Mouse (Mus musculus) gastrocnemius, postnatal 36 days (tissue): ENCODE results near the gene Elf2. TPM values are rescaled to one million over a fixed set of nuclear protein-coding genes. Genes with fewer than 3 reads are reported as not detected.

Source experiments
- DNase-seq, 2 experiments: peaks; one replicate each; pipeline ENCODE4 v3.0.0; 2022
- intact Hi-C: fragments of 180-260 bp; cut with DNase I; formaldehyde crosslinking; loops from one replicate; pipeline ENCODE4 v1.15.1; 2025
- total RNA-seq, 2 experiments: library from RNA; stranded (reverse); gene quantifications; 2 replicates each; pipeline ENCODE4 v1.2.3; 2021

Gene Elf2
- total RNA-seq, 2 experiments from 2014 or later = 48.9 to 49.7 TPM

DNA sequence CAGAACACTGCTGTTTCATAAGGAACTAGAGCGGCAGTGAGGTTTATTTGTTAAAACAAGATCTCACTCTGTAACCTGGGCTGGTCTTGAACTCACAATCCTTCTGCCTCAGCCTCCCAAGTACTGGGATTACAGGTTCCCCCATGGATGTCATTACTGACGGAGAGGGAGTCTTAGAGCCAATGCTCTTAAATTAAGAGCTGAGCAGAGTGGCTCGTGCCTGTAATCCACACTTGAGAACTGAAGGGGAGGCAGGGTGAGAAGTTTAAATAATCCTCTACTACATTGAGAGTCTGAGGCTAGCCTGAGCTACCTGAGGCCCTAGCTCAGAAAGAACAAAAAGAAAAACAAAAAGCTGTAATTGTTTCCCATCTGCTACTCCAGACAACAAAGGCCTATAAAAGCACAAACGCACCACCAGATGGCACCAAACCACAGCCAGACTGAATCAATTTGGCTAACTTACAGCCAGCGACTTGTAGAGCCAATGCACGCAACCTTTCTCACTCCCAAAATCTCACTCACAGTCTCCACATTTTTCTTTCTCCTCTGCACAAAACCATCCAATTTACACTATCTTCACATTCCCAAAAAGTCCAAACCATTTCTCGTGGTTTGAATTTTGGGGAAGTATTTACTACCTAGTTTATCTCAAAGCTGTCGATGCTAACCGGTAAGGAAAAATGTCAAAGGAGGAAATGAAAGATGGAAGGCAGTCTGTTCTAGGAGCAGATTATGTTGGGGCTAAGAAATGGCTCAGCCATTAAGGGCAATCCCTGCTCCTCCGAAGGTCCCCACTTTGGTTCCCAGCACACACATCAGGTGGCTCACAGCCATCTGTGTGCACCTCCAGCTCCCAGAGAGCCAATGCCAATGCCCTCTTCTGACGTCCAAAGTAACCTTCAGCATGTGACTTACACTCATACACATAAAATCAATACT is 51.3 kb downstream of the Elf2 start:
- intact Hi-C loops = loop anchor here (1.0 kb wide), 1 partner anchor 64 kb away; no protein-coding TSS in a partner anchor
- peak; percentile 68 to 71 for DNase-seq

DNA sequence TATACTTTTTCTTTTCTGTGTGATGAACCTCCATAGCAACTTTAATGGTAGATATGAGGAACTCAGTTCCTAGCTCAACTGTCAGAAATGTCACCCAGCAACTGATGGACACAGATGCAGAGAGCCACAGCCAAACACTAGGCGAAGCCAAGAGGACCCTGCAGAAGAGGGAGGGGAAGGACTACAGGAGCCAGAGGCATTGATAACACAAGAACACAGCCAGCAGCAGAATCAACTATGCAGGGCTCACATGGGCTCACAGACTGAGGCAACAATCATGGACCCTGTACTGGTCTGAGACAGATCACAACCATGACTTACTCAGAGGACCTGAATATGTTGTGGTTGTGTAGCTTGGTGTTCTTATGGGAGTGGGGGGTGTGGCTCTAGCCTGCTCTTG is 56.1 kb downstream of the Elf2 start:
- intact Hi-C loops = no loop called here
- no peak for DNase-seq

DNA sequence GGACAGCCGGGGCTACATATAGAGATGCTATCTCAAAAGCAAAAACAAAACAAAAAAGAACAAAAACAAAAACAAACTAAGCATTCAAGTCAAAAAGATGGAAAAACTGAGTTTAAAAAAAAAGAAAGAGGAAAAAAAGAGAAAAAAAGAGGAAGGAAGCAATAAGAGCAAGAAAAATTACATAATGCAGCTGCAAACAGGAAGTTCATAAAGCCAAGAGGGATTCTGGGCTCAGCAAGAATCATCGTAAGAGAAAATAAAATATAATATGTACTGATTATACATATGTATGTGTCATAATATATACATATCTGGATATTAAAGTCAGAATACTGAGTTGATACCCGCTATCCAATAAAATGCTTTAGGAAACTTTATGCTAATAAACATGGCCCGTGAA is 58.7 kb downstream of the Elf2 start:
- intact Hi-C loops = no loop called here

DNA sequence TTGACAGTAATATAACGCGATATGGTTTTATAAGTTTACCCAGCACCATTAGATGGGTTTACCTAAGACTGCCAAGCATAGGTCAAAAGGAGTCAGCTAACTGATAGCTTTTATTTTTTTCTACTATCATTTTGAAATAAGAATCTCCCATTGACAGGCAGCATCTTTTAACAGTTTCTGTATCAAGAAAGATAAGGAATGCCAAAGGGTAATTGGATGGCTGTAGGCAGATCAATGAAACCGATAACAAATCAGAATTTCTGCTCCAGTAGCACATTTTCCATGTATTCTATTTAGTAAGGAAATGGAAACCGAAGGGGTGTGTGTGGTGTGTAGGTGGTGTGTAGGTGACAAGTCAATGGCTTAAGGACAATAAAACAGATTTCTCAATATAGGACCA is 62.0 kb downstream of the Elf2 start:
- intact Hi-C loops = loop anchor here (5.0 kb wide), 1 partner anchor 41 kb away; no protein-coding TSS in a partner anchor
- DNase-seq = no peak

More for the DNA sequence above, 58.7 kb downstream of the Elf2 start:
- no peak for DNase-seq

DNA sequence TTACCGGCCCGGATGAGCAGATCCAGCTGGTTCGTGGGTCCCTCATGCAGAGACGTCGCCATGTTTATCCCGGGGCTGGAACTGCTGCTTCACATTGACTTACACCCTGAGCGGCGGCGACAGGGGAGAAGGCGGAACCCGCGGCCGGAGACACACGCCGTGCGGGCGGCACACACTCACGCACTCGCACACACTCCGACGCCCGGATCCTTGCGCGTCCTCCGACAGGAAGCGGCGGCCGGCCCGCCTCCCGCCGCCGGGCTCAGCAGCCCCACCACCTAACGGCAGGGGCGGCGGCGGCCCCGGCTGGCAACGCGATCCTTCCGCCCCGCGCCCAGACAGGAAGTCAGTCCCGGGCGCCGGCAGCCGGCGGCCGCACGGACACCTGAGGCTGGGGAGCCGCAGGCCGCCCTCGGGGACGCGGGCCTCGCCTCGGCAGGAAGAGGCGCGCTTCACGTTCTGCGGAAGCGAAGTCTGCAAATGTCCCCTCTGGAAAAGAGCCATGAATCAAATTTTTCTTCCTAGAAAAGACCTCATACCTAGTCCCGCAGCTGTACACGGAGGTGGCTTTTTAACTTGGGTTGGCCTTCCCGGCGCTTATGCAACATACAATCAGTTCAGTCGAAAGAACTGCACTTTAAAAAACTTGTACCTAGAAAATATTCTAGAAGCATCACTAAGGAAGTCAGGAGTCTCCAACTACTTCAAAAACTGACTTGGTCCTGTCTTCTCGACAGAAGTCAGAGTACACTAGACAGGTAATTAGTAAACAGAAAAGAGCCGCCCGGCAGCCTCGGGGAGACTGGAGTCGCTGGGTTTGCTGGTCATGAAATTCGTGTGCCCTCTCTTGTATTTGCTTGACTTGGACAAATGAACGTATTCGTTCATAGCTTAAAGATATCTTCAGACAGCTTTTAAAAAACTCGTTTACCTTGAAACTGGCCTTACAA is 63.0 kb downstream of the Elf2 start:
- intact Hi-C loops = loop anchor here (5.0 kb wide), 1 partner anchor 40 kb away; no protein-coding TSS in a partner anchor
- peak; percentile 76 to 79 for DNase-seq

DNA sequence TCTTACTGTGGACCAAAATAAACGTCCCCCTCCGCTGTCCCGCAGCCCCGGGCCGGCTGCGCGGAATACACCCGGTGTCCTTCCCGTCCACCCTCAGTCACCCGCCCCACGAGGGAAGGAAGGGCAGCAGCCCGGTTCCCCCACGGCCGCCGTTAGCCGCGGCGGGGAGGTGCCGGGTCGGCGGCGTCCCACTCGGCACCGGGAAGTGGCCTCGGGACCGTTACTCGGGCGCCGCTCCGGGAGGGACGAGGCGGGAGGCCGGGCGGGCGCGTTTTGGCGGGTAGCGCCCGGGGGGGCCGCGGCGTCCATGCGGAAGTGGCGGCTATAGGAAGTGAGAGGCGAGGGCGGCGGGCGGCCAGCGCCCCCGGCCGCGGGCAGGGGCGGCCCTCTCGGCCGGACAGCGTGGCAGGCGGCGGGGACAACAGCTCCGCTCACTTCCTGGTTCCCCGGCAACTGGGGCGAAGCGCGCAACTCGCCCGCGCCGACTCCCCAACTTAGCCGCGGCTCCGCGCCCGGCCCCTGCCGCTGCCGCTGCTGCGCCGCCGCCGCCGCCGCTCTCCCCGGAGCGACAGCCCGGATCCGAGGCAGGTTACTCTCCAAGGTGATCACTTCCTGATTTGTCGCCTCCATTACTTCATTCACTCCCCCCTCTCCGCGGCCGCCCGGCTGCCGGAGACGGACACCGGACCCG is 63.9 kb downstream of the Elf2 start:
- peak in 1 of 2 experiments; percentile 43 for DNase-seq
- intact Hi-C loops = loop anchor here (5.0 kb wide), 1 partner anchor 39 kb away; no protein-coding TSS in a partner anchor

DNA sequence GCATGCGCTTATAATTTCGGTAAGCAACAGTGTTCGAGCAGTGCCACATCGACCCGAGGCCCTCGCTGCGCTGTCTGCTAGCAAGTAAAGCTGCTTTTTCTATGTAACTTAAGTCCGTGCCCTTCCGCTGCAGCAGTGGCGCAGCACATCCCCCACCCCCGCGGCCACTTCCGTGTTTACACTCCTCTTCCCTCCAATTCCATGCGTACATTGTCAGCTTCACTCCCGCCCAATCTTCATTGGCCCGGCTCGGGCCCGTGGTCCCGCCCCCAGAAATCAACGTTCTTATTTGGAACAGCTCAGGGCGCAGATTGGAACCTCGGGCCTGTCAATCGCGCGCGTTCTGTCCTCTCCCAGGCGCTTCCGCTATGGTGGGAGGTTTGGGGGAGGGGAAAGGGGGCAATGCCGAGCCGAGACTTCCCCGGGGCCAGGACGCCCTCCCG is 64.5 kb downstream of the Elf2 start:
- intact Hi-C loops = loop anchor here (5.0 kb wide), 1 partner anchor 39 kb away; no protein-coding TSS in a partner anchor
- DNase-seq = peak; percentile 95 to 97

DNA sequence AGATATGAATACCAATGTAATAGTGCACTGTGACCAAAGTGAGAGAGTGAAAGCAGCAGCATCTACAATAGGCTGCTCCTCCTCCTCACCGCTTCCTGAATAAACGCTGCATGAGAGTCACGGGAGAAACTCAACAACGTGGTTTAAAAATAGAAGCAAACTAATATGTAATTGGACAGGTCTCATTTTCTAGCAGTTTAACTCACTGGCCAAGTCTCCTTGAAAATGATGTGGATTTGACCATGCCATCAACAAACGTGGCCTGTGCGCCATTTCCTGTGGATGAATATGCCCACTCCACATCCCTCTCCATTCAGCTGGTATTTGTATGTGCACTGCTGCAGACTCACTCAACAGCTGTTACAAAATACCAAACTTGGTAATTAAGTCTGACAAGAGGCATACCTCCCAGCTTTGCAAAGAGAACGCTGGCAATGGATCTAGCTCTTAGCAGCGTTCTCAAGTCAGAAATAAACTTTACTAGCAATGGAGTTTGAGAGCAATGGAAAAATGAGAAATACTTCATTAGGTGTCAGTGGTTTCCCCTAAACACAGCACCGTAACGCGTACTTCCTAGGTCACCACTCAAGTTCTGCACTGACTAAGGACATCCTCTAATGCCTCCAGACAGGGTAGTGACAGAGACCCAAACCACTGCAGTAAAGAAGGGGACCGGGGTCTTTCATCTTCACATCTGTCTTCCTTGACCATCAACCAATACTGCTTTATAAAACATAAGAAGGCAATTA is 70.2 kb downstream of the Elf2 start:
- DNase-seq = no peak
- intact Hi-C loops = no loop called here

DNA sequence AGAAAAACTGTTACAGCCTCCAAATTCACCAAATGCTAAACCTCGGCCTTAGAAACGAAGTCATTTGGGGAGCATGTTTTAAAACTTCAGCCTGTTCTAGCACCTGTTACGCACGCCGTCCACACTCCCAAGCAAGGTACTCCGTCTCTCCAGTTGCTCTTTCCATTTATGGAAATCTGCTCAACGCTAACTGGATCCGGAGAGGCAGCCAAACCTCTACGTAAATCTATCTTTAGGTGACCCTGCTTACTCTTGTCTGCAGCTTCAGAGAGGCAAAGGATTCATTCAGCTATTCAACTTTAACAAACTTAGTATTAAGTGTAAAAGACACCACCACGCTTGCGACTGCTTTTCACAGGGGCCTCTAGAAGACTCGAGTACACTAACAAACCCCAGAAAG is 72.0 kb downstream of the Elf2 start:
- no peak for DNase-seq
- intact Hi-C loops = no loop called here

DNA sequence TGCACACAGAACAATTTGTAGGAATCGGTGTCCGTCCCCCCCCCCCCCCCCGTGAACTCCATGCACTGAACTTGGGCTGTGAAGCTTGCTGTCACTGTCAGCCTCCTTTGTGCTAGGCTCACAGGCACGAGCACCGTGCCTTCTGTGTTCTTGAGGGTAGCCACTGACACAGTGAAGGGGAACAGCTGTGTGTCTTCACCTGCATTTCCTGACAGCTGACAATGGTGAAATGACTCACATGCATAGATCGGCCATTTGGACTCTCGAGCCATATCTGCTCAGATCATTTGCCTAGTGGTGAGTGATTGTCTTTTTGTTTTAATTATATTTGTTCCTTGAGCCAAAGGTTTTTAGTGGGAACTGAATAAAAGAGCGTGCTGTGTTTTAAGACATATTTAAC is 77.5 kb downstream of the Elf2 start:
- intact Hi-C loops = no loop called here
- no peak for DNase-seq

DNA sequence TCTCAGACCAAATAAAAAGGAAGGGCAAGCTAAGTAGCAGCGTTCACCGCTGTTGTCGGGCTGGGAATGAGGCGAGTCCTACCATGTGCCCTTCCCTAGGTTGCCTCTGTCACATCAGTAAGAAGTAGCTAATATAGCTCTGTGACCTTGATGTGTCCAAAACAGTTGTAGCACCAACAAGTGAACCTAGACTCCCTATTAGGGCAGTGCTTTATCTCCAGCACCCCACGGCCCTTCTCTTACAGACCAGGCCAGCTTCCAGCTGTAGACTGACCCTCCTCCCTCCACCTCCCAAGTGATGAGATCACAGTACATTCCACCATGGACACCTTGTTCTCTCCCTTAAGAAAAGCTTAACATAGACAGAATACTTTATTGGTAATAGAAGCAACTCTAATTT is 82.4 kb downstream of the Elf2 start:
- intact Hi-C loops = no loop called here
- DNase-seq = no peak

DNA sequence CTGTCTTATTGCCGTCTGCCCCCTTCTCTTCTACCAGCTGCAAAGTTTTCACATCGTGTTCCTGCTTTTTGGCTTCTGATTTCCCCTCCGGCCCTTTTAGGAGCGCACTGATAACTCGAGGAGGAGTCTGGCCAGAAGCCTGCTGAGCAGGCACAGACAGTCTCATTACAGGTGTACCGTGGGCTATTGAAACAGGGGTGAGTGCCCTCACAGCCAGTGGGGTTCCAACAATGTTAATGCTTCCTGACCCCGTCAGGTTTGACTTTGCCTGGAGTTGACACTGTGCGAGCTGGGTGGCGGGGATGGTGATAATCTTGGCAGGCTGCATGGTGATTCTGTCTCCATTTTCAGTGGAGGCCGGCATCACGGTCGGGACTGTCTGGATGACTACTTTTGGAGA is 84.0 kb downstream of the Elf2 start:
- intact Hi-C loops = no loop called here
- no peak for DNase-seq

DNA sequence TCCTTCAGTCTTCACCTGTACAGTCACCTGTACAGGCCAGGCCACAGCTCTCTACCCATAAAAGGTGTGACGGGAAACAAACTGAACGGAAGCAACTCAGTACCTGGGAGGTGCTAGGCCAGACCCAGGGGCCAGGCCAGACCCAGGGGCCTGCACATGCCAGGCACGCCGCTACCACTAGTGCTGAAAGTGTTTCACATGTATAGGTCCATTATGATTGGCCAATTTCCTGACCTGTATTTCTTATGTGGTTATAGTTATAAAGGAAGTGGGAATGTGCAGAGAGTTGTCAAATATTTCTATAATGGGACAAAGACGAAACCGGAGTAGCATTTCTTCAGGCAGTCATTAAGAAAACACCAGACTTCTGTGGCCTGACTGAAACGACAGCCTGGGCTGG is 85.7 kb downstream of the Elf2 start:
- DNase-seq = no peak
- intact Hi-C loops = no loop called here

DNA sequence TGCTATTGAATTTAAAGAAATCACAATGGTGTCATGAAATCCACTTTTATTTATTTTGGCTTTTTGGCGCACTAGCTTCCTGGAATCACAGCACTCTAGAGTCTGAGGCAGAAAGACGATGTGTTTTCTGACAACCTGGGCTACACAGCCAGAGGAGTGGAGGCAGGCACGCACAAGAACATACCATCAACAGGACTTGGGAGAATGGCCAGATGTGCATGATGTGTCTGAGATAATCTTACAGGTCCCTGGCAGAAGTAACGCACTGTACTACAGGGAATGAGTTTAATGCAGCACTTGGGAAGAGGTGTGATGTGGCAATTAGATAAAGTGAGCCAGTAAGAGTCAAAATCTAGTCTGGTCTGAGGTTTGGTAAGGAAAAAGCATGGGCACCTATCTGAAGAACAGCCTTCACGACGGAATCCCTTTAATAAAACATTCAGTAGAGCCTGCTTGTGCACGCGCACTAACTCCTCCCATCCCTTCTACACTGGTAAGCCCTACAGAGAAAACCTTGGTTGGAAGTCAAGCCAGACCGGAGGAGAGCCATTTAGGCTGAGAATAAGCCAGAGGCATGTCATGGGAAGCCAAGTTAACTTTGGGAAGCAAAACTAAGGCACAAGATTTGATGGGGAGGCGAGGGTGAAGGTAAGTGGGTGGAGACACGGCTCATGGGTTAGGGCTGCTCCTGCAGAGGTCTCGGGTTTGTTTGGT is 87.6 kb downstream of the Elf2 start:
- intact Hi-C loops = no loop called here

DNA sequence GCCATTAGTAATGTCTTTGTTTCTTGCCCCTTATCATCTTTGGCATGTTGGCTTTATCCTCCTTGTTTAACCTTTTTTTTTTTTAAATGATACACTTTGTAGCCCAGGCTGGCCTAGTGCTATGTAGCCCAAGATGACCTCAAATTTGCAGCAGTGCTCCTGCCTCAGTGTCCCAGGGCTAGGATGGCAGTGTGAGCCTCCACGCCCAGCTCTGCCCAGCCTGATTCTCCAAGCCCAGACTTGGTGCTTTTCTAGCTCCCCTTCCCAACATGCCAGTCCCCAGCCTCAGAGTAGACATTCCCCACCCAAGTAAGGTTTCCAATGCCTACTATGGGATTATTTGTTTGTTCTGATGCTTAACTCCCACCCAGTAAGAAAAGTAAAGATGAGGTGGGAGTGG is 88.2 kb downstream of the Elf2 start:
- intact Hi-C loops = no loop called here
- no peak for DNase-seq

More for the DNA sequence above, 87.6 kb downstream of the Elf2 start:
- no peak for DNase-seq

DNA sequence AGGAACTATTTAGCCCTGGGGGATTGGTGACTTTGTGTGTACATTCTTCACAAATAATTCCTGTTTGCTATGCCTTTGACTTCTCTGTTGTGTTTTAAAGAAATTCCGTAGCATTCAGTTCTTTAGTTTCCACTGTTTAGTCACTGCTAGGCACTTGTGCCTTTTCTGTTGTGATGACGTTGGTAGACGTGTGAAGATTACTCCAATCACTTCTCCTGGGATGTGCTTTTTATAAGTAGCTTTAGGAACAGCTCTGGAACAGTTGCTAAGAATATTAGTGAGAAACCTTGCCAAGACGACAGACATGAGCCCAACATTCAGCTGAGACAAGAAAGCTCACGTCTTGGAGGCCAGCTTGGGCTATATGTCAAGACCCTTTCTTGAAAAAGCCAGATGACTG is 89.4 kb downstream of the Elf2 start:
- intact Hi-C loops = no loop called here
- no peak for DNase-seq

DNA sequence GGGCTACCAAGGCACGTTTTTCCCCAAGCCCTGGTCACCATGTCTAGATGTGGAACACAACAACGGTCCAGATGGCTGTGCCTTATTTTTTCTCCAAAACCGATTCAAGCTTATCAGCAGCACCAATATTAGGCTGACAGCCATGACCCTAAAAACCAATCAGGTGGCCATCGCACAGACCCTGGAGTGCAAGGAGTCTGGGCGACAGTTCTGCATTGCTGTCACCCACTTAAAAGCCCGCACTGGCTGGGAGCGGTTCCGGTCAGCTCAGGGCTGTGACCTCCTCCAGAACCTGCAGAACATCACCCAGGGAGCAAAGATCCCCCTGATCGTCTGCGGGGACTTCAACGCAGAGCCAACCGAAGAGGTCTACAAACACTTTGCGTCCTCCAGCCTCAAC is 90.6 kb downstream of the Elf2 start:
- intact Hi-C loops = no loop called here
- DNase-seq = no peak

DNA sequence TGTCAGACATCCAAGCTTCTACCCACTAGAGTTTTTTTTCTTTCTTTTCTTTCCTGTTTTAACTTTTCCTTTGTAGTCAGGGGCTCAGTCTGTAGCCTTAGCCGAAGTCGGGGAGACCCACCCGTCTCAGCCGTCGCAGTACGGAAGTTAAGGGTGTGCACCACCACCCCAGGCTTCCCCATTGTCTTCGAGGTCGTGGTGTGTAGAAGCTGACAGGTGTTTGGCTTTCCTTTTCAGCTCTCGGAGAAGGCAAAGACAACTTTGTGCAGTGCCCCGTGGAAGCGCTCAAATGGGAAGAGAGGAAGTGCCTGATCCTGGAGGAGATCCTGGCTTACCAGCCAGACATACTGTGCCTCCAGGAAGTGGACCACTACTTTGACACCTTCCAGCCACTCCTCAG is 91.0 kb downstream of the Elf2 start:
- no peak for DNase-seq
- intact Hi-C loops = no loop called here

DNA sequence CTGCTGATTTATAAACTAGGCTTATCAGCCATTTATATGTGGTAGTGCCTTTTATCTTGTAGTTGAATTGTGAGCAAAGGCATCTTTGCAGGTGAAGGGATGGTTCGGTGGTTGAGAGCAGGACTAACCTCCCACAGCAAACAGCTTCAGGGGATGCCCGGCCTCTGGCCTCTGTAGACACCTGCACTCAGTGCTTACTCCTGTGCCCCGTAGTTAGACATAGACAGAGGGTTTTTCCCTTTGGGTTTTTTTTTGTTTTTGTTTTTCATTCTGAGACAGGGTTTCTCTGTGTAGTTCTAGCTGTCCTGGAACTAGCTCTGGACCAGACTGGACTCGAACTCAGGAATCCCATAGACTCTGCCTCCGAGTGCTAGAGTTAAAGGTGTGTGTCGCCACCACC is 91.9 kb downstream of the Elf2 start:
- intact Hi-C loops = no loop called here
- DNase-seq = no peak
